Mouse (Mus musculus) kidney, adult 11 months (tissue): Measurements from ENCODE around the gene Sult5a1.

Source experiments
- DNase-seq: peaks from one replicate; pipeline ENCODE4 v3.0.0; 2022

Sult5a1 gene

DNA sequence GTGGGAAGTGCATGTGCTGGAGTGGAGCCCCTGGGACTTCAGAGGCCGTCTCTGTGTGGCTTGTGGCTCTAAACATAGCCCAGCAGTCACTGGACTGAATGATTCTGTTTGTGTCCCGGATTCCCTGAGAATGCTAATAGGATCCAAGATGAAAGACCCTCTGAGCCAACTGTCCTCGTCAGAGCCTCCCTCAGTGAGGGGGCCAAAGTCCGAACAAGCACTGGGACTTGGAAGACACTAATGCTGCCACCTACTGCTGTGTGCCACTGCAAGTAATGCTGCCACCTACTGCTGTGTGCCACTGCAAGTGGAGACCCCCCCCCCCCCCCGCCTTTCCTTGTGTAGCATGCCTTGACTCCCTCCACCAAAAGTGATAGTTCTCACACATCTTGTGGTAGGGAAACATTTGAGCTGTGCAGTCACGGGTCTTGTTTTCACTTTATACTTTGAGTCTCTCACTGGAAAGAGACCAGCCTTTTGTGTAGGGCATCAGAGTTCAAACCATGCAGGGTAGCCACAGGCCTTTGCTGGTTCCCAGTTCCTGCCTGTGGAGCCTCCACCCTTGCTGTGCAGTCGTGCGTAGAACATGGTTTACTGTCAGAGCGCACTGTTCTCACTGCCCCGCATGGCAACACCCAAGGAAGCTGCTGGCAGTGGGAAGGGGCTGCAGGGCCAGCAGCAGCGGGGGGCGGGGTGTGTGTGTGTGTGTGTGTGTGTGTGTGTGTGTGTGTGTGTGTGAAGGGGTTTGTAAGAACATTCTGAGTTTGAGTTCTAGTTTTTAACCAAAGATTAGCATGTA, 60.1 kb downstream of the Sult5a1 start:
- DNase-seq = no peak

DNA sequence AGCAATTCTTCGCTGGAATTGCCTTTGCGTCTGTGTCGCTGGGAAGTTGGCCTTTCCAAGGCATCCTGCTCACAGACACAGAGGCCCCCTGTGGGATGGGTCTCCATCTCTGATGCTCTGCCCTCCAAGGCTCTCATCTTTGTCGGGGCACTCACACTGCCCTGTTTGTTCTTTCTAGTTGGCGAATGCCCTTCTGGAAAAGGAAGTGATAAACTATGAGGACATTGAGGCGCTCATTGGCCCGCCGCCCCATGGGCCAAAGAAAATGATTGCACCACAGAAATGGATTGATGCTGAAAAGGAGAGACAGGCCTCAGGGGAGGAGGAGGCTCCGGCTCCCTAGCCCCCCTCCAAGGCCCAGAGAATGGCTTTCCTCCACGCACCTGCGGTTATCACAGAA, 60.9 kb downstream of the Sult5a1 start:
- no peak for DNase-seq
